Mouse (Mus musculus): ENCODE measurements around the gene Hddc3. TPM values are rescaled to one million over a fixed set of nuclear protein-coding genes. Genes with fewer than 3 reads are reported as not detected.
"Not testable (repeated sequence)": the region's sequence is repeated elsewhere in the genome, so short reads cannot be mapped to it uniquely, and the experiment has no call there.

Gene Hddc3
- 10 to 100 TPM; 33.1 to 35.5 TPM for total RNA-seq (2021)

GRCm38 (mm10) chr7:80342858-80343257 lies at the start of gene Hddc3:
TSS of gene Hddc3 (plus strand) at chr7:80343104.
- peak; percentile 95 to 98 for DNase-seq

GRCm38 (mm10) chr7:80294062-80294763 lies 48.7 kb upstream of the Hddc3 start, which contains the start of gene Prc1:
TSS of gene Prc1 (plus strand) at chr7:80294450.
- intact Hi-C loops (cut with DNase I), result no loop called here
- peak; percentile 99 for DNase-seq

More at GRCm38 (mm10) chr7:80342858-80343257, at the start of gene Hddc3:
- intact Hi-C loops (cut with DNase I), result no loop called here

GRCm38 (mm10) chr7:80294764-80295648 lies 47.9 kb upstream of the Hddc3 start:
- DNase-seq, result peak; percentile 15 to 18
- intact Hi-C loops (cut with DNase I), result no loop called here

- intact Hi-C loops (cut with DNase I), result no loop called here
- no peak for DNase-seq
Measured at GRCm38 (mm10) chr7:80296462-80296861, 46.4 kb upstream of the Hddc3 start.

- no peak for DNase-seq
- intact Hi-C loops (cut with DNase I), result no loop called here
Measured at GRCm38 (mm10) chr7:80297041-80297440, 45.9 kb upstream of the Hddc3 start.

GRCm38 (mm10) chr7:80298754-80299153 lies 44.1 kb upstream of the Hddc3 start:
- intact Hi-C loops (cut with DNase I), result no loop called here

GRCm38 (mm10) chr7:80299568-80299967 lies 43.3 kb upstream of the Hddc3 start:
- intact Hi-C loops (cut with DNase I), result no loop called here
- no peak for DNase-seq

More at GRCm38 (mm10) chr7:80298754-80299153, 44.1 kb upstream of the Hddc3 start:
- DNase-seq, result no peak

GRCm38 (mm10) chr7:80301522-80301921 lies 41.4 kb upstream of the Hddc3 start:
- intact Hi-C loops (cut with DNase I), result no loop called here
- no peak for DNase-seq

GRCm38 (mm10) chr7:80307766-80308165 lies 35.1 kb upstream of the Hddc3 start:
- intact Hi-C loops (cut with DNase I), result no loop called here

GRCm38 (mm10) chr7:80310771-80311170 lies 32.1 kb upstream of the Hddc3 start:
- DNase-seq, result no peak
- intact Hi-C loops (cut with DNase I), result no loop called here

More at GRCm38 (mm10) chr7:80307766-80308165, 35.1 kb upstream of the Hddc3 start:
- DNase-seq, result no peak

GRCm38 (mm10) chr7:80315733-80316132 lies 27.2 kb upstream of the Hddc3 start:
- DNase-seq, result no peak
- intact Hi-C loops (cut with DNase I), result no loop called here

- intact Hi-C loops (cut with DNase I), result no loop called here
Measured at GRCm38 (mm10) chr7:80317439-80318115, 25.3 kb upstream of the Hddc3 start.

GRCm38 (mm10) chr7:80318670-80319069 lies 24.2 kb upstream of the Hddc3 start:
- no peak for DNase-seq
- intact Hi-C loops (cut with DNase I), result no loop called here

More at GRCm38 (mm10) chr7:80317439-80318115, 25.3 kb upstream of the Hddc3 start:
- no peak for DNase-seq

GRCm38 (mm10) chr7:80319846-80320496 lies 22.9 kb upstream of the Hddc3 start:
- no peak for DNase-seq
- intact Hi-C loops (cut with DNase I), result no loop called here

- intact Hi-C loops (cut with DNase I), result no loop called here
Measured at GRCm38 (mm10) chr7:80323336-80323735, 19.6 kb upstream of the Hddc3 start.

GRCm38 (mm10) chr7:80324043-80324815 lies 18.7 kb upstream of the Hddc3 start, which contains the start of gene Rccd1:
TSS of gene Rccd1 (minus strand) at chr7:80324454.
- intact Hi-C loops (cut with DNase I), result no loop called here

More at GRCm38 (mm10) chr7:80323336-80323735, 19.6 kb upstream of the Hddc3 start:
- no peak for DNase-seq

GRCm38 (mm10) chr7:80324816-80325119 lies 18.1 kb upstream of the Hddc3 start:
- intact Hi-C loops (cut with DNase I); DNase-seq: not testable (repeated sequence)

More at GRCm38 (mm10) chr7:80324043-80324815, 18.7 kb upstream of the Hddc3 start, which contains the start of gene Rccd1:
- peak; percentile 96 for DNase-seq

- DNase-seq, result no peak
- intact Hi-C loops (cut with DNase I), result no loop called here
Measured at GRCm38 (mm10) chr7:80325292-80325868, 17.5 kb upstream of the Hddc3 start.

GRCm38 (mm10) chr7:80326076-80326475 lies 16.8 kb upstream of the Hddc3 start:
- intact Hi-C loops (cut with DNase I), result no loop called here

More at GRCm38 (mm10) chr7:80326076-80326475, 16.8 kb upstream of the Hddc3 start:
- DNase-seq, result no peak
